Mouse (Mus musculus): ENCODE data around the gene Brf1. TPM values are rescaled to one million over a fixed set of nuclear protein-coding genes. Genes with fewer than 3 reads are reported as not detected.

Brf1 gene
- polyA plus RNA-seq, 1 experiment = 67.8 TPM

GRCm38 (mm10) chr12:112977156-112977555 is 23.3 kb downstream of the Brf1 start:
- peak overlapping the region; percentile 10 for H3K27ac ChIP-seq (ENCODE audit: control insufficient read depth, insufficient read depth, low read depth, low read length)
- no peaks in the 10 kb centered on the region for H3K27me3 ChIP-seq (ENCODE audit: control insufficient read depth, insufficient read depth, low read length)
- TF ChIP-seq POLR2A (IDR thresholded peaks at IDR 0.05; ENCODE audit: control insufficient read depth, low read depth, low read length) = no peak
- no peak for TF ChIP-seq CTCF (IDR thresholded peaks at IDR 0.05; ENCODE audit: control insufficient read depth, insufficient read depth, insufficient replicate concordance, low read depth, low read length)
- peak overlapping the region; percentile 81 for H3K4me3 ChIP-seq (ENCODE audit: control insufficient read depth, low read depth, low read length)
- H3K4me1 ChIP-seq (ENCODE audit: control insufficient read depth, insufficient read depth, low read length) = peaks cover 6% of the 10 kb centered on the region
- H3K36me3 ChIP-seq (ENCODE audit: control insufficient read depth, insufficient read depth, low read length) = peaks cover 1% of the 10 kb centered on the region

- Histone ChIP-seq H3K27me3 (ENCODE audit: control insufficient read depth, insufficient read depth, low read length) (no peaks in the 10 kb centered on the region), H3K4me1 (ENCODE audit: control insufficient read depth, insufficient read depth, low read length) (peaks cover 6% of the 10 kb centered on the region), H3K27ac (ENCODE audit: control insufficient read depth, insufficient read depth, low read depth, low read length) (peak within 1 kb of the TSS; percentile 37), H3K4me3 (ENCODE audit: control insufficient read depth, low read depth, low read length) (peak within 1 kb of the TSS; percentile 81), H3K36me3 (ENCODE audit: control insufficient read depth, insufficient read depth, low read length) (peaks cover 1% of the 10 kb centered on the region)
- TF ChIP-seq POLR2A (IDR thresholded peaks at IDR 0.05; ENCODE audit: control insufficient read depth, low read depth, low read length) (peak; percentile 62), CTCF (IDR thresholded peaks at IDR 0.05; ENCODE audit: control insufficient read depth, insufficient read depth, insufficient replicate concordance, low read depth, low read length) (no peak)
Measured at GRCm38 (mm10) chr12:112976371-112977073, 24.0 kb downstream of the Brf1 start, which contains the start of gene Btbd6. TSS of gene Btbd6 (plus strand) at chr12:112976482.

GRCm38 (mm10) chr12:112974736-112975135 is 25.8 kb downstream of the Brf1 start:
- no peak for TF ChIP-seq POLR2A (IDR thresholded peaks at IDR 0.05; ENCODE audit: control insufficient read depth, low read depth, low read length)
- TF ChIP-seq CTCF (IDR thresholded peaks at IDR 0.05; ENCODE audit: control insufficient read depth, insufficient read depth, insufficient replicate concordance, low read depth, low read length) = no peak
- peaks cover 1% of the 10 kb centered on the region for H3K36me3 ChIP-seq (ENCODE audit: control insufficient read depth, insufficient read depth, low read length)
- no peak overlapping the region for H3K27ac ChIP-seq (ENCODE audit: control insufficient read depth, insufficient read depth, low read depth, low read length)
- H3K27me3 ChIP-seq (ENCODE audit: control insufficient read depth, insufficient read depth, low read length) = no peaks in the 10 kb centered on the region
- H3K4me3 ChIP-seq (ENCODE audit: control insufficient read depth, low read depth, low read length) = no peak overlapping the region
- H3K4me1 ChIP-seq (ENCODE audit: control insufficient read depth, insufficient read depth, low read length) = peaks cover 6% of the 10 kb centered on the region

- Histone ChIP-seq H3K36me3 (ENCODE audit: control insufficient read depth, insufficient read depth, low read length) (peaks cover 1% of the 10 kb centered on the region), H3K4me1 (ENCODE audit: control insufficient read depth, insufficient read depth, low read length) (no peaks in the 10 kb centered on the region), H3K4me3 (ENCODE audit: control insufficient read depth, low read depth, low read length) (no peak overlapping the region), H3K27me3 (ENCODE audit: control insufficient read depth, insufficient read depth, low read length) (no peaks in the 10 kb centered on the region), H3K27ac (ENCODE audit: control insufficient read depth, insufficient read depth, low read depth, low read length) (no peak overlapping the region)
- TF ChIP-seq POLR2A (IDR thresholded peaks at IDR 0.05; ENCODE audit: control insufficient read depth, low read depth, low read length) (no peak), CTCF (IDR thresholded peaks at IDR 0.05; ENCODE audit: control insufficient read depth, insufficient read depth, insufficient replicate concordance, low read depth, low read length) (no peak)
Measured at GRCm38 (mm10) chr12:112969616-112970015, 30.9 kb downstream of the Brf1 start.

GRCm38 (mm10) chr12:112968943-112969342 is 31.6 kb downstream of the Brf1 start:
- H3K4me3 ChIP-seq (ENCODE audit: control insufficient read depth, low read depth, low read length) = no peak overlapping the region
- TF ChIP-seq POLR2A (IDR thresholded peaks at IDR 0.05; ENCODE audit: control insufficient read depth, low read depth, low read length) (no peak), CTCF (IDR thresholded peaks at IDR 0.05; ENCODE audit: control insufficient read depth, insufficient read depth, insufficient replicate concordance, low read depth, low read length) (no peak)
- peaks cover 1% of the 10 kb centered on the region for H3K36me3 ChIP-seq (ENCODE audit: control insufficient read depth, insufficient read depth, low read length)
- no peaks in the 10 kb centered on the region for H3K4me1 ChIP-seq (ENCODE audit: control insufficient read depth, insufficient read depth, low read length)
- no peak overlapping the region for H3K27ac ChIP-seq (ENCODE audit: control insufficient read depth, insufficient read depth, low read depth, low read length)
- H3K27me3 ChIP-seq (ENCODE audit: control insufficient read depth, insufficient read depth, low read length) = no peaks in the 10 kb centered on the region

- no peak overlapping the region for H3K27ac ChIP-seq (ENCODE audit: control insufficient read depth, insufficient read depth, low read depth, low read length)
- no peaks in the 10 kb centered on the region for H3K4me1 ChIP-seq (ENCODE audit: control insufficient read depth, insufficient read depth, low read length)
- no peak for TF ChIP-seq CTCF (IDR thresholded peaks at IDR 0.05; ENCODE audit: control insufficient read depth, insufficient read depth, insufficient replicate concordance, low read depth, low read length)
- TF ChIP-seq POLR2A (IDR thresholded peaks at IDR 0.05; ENCODE audit: control insufficient read depth, low read depth, low read length) = no peak
- no peaks in the 10 kb centered on the region for H3K27me3 ChIP-seq (ENCODE audit: control insufficient read depth, insufficient read depth, low read length)
- no peaks in the 10 kb centered on the region; the same call in 1 of the 2 replicates for H3K36me3 ChIP-seq (ENCODE audit: control insufficient read depth, insufficient read depth, low read length)
- H3K4me3 ChIP-seq (ENCODE audit: control insufficient read depth, low read depth, low read length) = no peak overlapping the region
Measured at GRCm38 (mm10) chr12:112965783-112966182, 34.7 kb downstream of the Brf1 start.

- Histone ChIP-seq H3K4me3 (ENCODE audit: control insufficient read depth, low read depth, low read length) (no peak overlapping the region), H3K36me3 (ENCODE audit: control insufficient read depth, insufficient read depth, low read length) (peaks cover 3% of the 10 kb centered on the region), H3K27ac (ENCODE audit: control insufficient read depth, insufficient read depth, low read depth, low read length) (no peak overlapping the region), H3K4me1 (ENCODE audit: control insufficient read depth, insufficient read depth, low read length) (no peaks in the 10 kb centered on the region), H3K27me3 (ENCODE audit: control insufficient read depth, insufficient read depth, low read length) (no peaks in the 10 kb centered on the region)
- TF ChIP-seq CTCF (IDR thresholded peaks at IDR 0.05; ENCODE audit: control insufficient read depth, insufficient read depth, insufficient replicate concordance, low read depth, low read length) (no peak), POLR2A (IDR thresholded peaks at IDR 0.05; ENCODE audit: control insufficient read depth, low read depth, low read length) (no peak)
Measured at GRCm38 (mm10) chr12:112961872-112962271, 38.6 kb downstream of the Brf1 start.
